Mouse (Mus musculus) kidney, adult 9 months (tissue): ENCODE measurements around the gene Ldb2.

ENCODE experiments used
- DNase-seq: peaks from one replicate; pipeline ENCODE4 v3.0.0; 2022

Ldb2 gene

GRCm38 (mm10) chr5:44713181-44713789 is 86.2 kb downstream of the Ldb2 start:
- no peak for DNase-seq

DNA sequence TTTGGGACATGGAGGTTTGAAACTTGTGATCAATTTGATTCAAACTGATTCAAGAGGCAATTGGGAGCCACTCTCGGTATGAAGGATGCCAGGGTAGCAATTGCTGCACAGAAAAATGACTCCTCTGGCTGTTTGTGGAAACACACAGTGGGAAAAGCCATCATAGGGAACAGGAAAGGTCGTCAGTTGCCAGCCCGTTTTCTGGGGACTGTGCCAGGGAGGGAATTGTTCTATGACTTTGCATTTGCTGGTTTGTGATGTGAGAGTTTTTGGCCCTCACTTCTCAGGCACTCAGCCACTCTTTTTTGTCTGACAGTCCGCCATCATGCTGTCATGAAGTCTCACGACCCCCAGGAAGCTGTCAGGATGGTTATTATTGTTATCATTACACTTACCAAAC is 88.3 kb downstream of the Ldb2 start:
- DNase-seq, result peak; percentile 34

DNA sequence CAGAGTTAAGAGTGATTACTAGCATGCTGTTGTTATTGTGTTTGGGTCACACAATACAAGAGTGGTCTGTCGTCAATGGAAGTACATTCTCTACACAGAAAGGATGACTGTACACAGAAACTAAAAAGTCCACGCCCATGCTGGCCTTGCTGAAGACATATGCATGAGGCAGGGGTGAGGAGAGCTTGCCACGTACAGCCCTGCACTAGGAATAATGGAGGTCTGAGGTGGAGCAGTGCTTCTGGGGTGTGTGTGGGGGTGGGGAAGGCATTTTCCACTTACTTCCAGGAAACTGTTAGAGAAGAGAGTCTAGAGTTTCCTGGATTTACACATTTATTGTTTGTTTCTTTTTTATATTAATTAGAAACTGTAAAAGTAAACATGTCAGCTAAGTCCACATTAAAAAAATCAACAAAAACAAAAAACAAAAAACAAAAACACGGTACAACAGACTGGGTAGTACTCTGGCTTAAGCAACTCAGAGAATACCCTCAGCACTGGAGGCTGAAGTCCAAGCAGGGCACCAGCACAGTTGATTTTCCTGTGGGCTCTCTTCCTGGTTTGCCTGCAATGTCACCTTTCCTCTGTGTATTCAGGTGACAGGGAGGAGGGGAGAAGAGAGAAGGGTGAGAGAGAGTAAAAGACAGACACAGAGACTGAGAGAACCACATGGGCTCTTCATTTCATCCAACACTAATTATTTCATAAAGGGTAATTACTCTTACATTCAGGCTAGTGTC is 89.2 kb downstream of the Ldb2 start:
- DNase-seq, result no peak

DNA sequence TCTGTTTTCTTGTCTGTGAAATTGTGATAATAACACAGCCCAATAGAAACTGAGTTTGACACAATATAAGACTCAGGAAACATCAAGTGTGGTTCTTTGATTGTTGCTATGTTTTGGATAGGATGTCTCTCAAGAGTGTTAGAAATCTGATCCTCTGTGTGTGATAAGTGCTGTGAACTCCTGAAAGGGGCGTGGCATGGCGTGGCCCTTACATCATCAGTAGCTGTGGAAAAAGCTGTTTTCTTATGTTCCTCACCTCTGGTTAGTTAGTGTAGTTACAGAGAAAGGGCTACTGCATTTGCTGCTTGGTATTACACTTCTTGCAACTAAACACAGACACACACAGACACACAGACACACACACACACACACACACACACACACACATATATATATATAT is 90.2 kb downstream of the Ldb2 start:
- no peak for DNase-seq

DNA sequence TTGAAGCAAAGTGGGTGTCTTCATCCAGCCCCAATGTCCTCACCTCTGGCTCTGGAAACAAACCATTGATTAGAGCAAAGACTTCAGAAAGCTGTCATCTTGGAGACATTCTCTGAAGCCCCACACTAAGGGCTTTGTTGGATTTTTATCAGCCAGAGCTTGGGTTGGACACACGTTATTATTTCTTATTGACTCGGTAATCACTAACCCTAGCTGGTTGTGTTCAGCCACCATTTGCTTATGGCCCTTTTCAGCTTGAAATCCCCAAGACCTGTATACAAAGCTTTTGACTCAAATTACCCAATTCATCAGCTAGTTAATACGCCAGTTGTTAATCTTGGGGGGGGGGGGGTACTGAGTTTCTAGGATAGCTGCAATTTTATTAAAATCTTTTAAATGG is 91.5 kb downstream of the Ldb2 start:
- DNase-seq, result no peak

DNA sequence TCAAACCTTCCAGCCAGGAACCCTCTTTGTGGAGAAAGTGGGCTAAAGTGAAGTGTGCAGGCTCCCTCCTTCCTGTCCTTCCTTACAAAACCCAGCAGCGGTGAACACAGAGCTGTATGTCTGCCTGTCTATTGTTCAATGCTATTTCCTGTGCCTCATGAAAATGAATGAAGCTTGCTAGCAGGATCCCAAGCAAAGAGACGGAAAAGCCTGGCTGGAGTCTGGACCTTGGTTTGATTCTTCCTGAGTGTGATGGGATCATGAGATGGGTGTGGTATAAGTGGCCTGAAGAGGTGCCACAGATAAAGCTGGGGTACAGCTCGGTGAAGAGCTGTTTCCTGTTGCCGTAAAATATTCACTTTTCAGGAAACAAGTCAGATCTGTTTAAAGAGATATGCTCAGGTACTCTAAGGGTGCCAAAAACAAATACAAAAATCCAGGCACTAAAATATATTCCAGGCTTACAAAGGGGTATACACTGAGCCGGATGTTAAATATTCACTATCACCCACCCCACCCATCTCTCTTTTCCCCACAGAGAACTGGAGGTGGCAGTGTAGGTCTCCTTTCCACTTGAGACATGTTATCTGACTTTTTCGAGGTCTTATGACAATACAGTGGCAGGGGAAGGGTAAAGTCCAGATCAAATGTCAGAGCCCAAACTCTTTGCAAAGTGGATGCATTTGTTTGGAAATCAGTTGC is 92.3 kb downstream of the Ldb2 start:
- peak; percentile 75 for DNase-seq

DNA sequence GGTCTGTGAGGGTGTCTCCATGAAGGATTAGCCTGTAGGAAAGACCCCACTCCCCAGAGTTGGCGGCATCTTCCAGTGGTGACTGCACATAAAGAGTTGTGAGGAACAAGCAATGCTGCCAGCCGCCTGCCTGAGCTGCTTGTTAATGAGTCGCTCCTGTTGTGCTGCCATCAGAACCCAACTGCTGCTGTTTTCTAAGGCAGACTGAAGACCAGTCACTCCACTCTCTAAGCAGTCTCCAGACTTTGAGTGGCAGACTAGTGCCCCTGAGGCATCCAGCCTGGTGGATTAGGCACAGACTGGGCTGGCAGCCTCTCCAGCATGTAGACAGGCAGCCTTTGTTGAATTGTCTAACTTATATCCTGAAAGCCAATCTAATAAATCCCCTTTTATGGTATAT is 101.5 kb downstream of the Ldb2 start:
- no peak for DNase-seq

- DNase-seq, result no peak
Measured at GRCm38 (mm10) chr5:44696548-44696947, 102.9 kb downstream of the Ldb2 start.

GRCm38 (mm10) chr5:44693674-44694073 is 105.8 kb downstream of the Ldb2 start:
- DNase-seq, result no peak

- no peak for DNase-seq
Measured at GRCm38 (mm10) chr5:44686344-44686743, 113.1 kb downstream of the Ldb2 start.

DNA sequence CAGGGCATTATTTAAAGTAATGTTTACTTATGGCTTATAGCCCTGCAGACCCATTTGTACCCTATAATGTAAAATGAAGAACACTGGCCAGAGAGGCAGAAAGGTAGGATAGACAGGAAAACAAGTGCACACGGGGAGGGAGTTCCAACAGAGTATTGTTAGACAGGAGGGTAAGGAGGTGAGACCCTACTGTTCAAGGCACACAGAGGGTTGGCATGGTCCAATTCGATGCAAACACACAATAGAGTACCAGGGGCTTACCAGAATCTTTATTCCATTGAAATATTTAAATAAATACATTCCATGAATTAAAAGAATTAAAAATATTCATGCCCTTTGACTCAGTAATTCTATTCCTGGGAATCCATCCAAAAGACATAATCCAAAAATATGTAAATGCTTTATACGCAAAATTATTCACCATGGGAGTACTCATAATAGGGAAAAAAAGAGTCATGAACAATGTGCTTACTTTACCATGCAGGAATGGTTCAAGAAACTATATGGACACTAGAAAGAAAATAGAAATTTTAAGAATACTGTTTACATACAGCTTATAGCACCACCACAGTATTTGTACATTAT is 118.3 kb downstream of the Ldb2 start:
- no peak for DNase-seq

GRCm38 (mm10) chr5:44677814-44678213 is 121.7 kb downstream of the Ldb2 start:
- peak; percentile 11 for DNase-seq

GRCm38 (mm10) chr5:44676145-44676754 is 123.2 kb downstream of the Ldb2 start:
- DNase-seq, result no peak

DNA sequence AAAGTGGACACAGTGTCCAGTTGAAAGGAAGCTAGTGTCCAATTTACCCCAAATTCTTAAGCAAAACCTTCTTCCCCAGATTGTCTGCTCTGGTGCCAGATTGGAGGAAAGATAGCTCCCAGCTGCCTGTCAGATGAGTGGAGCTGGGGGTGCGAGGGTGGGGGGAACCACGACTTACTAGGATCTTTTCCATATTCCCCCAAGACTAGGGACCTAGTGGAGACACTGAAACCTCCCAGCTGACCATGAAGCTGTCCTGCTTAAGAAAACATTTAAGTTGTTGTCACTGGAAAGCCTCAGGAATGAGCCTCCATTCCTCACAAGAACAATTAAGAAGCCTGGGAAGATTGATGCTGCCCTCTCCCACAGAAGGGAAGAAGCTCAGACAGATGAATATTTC is 129.1 kb downstream of the Ldb2 start:
- peak; percentile 44 for DNase-seq

DNA sequence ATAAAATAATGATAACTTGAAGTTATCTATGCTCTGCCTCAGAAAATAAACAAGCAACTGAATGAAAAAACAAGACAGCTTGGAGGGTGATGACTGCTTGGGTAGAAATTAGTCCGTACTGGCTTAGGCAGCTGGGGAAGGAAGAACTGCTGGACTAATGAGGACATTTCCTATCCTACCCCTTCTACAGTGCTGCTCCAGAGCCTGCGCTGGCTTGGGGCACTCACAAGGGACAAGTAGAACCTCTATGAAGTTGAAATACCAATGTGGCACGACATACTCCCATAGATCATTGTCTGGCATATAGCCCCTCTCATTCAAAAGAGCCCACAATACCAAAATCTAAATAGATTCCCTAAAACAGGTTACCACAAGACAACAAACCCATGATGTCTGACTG is 131.6 kb downstream of the Ldb2 start:
- no peak for DNase-seq

- no peak for DNase-seq
Measured at GRCm38 (mm10) chr5:44667383-44667782, 132.1 kb downstream of the Ldb2 start.

DNA sequence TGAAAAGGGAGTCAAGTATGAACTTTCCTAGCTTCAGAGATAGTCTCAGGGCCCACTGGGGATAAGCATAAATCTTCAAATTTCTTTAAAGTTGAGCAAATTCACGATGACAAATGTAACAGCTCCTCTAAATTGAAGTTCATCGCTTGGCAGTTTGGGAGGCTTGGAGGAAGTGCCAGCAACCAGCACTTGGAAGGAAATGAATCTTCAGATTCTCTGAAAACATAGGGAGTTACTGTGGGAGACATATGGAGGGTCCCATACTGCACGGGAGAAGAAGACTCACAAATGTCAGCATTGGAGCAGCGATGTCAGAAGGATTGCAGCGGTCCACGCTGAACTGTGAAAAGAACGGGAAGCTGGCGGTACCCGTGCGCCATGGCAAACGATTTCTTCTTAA is 139.8 kb downstream of the Ldb2 start:
- no peak for DNase-seq

DNA sequence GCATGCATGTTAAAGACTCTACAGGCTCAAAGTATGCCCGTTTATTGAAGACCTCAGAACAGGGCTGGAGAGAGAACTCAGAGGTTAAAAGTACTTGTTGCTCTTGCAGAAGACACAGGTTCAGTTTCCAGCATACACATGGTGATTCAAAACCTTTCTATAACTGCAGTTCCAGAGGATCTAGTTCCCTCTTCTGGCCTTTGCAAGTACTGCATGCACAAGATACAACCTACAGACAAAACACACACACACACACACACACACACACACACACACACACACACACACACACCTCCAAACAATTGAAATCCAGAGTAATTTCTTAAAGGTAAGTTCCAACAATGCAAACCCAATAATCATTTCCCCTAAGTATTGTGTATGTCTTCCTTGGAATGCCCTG is 142.8 kb downstream of the Ldb2 start:
- DNase-seq, result no peak

DNA sequence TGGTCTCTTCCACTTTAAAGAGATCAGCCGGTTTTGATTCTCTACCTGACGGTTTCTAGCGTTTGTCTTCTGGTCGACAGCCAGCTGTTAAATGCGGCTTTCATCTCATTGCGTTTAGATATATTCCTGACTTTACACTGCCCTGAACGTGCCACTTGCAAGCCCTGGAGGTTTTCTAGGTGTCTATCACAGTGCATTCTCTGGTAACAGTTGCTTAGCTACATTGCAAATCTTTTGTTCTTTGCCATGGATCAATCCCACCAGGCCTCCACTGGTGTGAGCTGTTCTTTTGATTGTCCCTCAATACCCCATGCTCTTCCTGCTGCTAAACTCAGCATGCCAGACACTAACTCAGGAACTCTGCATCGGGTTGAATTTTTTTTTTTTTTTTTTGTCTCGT is 145.1 kb downstream of the Ldb2 start:
- no peak for DNase-seq

DNA sequence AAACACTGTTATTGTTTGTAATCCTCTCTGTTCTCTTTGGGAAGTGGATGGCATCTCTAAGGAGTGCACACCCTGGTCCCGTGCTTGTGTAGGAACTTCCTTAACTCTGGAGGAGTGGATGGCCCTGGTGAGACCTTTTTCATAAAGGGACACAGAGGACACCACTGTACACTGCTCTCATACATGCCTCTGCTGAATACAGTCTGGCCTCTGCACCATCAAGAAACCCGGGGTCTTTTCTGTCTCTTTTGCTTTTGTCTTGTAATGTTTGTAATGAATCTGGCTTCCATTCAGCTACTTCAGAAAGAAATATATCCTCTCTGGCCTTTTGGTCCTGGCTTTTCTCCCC is 152.7 kb downstream of the Ldb2 start:
- DNase-seq, result no peak

DNA sequence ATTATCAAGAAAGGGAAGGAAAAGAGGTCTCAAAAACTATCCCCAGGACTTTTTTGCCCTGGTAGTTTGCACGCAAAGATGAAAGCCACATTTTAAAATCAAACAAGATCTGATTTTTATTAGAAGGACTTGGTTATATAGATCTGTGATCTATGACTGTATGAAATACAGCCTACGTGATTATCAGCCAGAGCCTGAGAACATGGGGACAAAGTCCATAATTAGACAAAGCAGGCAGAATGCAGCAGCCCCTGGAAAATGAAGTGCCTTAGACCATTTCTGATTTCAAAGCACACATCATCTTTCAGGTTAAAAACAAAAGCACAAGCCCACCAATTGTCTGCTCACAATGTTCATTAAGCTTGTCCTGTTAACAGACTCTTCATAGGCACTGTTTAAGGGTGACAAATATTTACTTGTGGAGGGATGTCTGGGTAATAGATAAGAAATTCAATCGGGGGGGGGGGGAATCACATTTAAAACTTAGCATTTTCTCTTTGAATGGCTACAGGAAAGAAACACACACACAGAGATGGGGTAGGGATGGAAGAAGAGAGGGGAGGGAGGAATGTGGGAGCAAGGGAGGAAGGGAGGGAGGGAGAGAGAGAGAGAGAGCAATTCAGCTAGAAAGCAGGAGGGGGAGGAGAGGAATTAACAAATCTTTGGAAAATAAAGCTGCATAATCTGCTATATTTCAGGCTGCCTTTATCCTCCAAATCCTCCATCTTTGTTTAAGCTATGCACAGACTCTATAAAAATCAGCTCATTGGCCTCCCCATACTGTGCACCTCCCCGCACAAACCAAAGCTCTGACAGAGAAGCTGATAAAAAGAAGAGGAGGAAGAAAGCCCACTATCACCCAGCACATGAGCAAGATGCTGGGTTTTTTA is 153.3 kb downstream of the Ldb2 start:
- DNase-seq, result no peak

- no peak for DNase-seq
Measured at GRCm38 (mm10) chr5:44643079-44643478, 156.4 kb downstream of the Ldb2 start.

DNA sequence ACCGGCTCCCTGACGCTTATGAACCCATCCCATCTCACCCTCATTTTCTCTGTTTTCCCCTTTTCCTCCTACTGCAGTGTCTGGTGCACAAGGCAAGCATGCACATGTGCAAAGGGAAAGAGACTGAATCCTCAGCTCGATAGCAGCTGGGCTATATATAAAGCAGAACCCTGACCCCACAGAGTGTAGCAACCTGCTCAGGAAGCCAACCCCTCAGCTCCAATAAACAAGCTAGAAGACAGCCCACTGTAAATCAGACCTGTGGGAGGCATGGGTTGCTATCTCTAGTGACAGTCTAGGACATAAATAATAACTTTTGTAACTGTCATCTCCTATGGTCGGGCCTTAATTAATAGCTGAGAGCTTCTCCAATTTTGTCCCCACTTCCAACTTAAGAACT is 158.4 kb downstream of the Ldb2 start:
- no peak for DNase-seq
